Mouse (Mus musculus): ENCODE measurements around the gene Lin28a. TPM values are rescaled to one million over a fixed set of nuclear protein-coding genes. Genes with fewer than 3 reads are reported as not detected.

Lin28a gene
- not detected for polyA plus RNA-seq (2021)

- DNase-seq (ENCODE audit: low read depth, low spot score) (no peak), ATAC-seq (no peak)
- ChIA-PET POLR2A (no interaction called here), CTCF (no interaction called here)
- TF ChIP-seq CTCF (IDR thresholded peaks at IDR 0.05): no peak
- in situ Hi-C loops (cut with MboI; ENCODE audit: low pct_unique_long_range_greater_than_20kb): no loop called here
- peaks cover 17% of the 10 kb centered on the region for H3K27me3 ChIP-seq
These were observed at the start of gene Lin28a for GRCm38 (mm10) chr4:134018779-134019145. Lin28a (minus strand) TSS chr4:134018841.

GRCm38 (mm10) chr4:134067833-134068544, 49.3 kb upstream of the Lin28a start:
- POLR2A ChIA-PET: no interaction called here
- ATAC-seq (no peak), DNase-seq (ENCODE audit: low read depth, low spot score) (no peak)
- in situ Hi-C loops (cut with MboI; ENCODE audit: low pct_unique_long_range_greater_than_20kb): no loop called here
- CTCF ChIA-PET: no interaction called here
- H3K27me3 ChIP-seq: no peaks in the 10 kb centered on the region
- no peak for TF ChIP-seq CTCF (IDR thresholded peaks at IDR 0.05)

- ChIA-PET CTCF (no interaction called here), POLR2A (no interaction called here)
- ATAC-seq (no peak), DNase-seq (ENCODE audit: low read depth, low spot score) (no peak)
- no peaks in the 10 kb centered on the region for H3K27me3 ChIP-seq
- no peak for TF ChIP-seq CTCF (IDR thresholded peaks at IDR 0.05)
- in situ Hi-C loops (cut with MboI; ENCODE audit: low pct_unique_long_range_greater_than_20kb): no loop called here
These were observed 48.7 kb upstream of the Lin28a start for GRCm38 (mm10) chr4:134067383-134067782.

GRCm38 (mm10) chr4:134065431-134066004, 46.9 kb upstream of the Lin28a start:
- no peak for ATAC-seq
- POLR2A ChIA-PET: no interaction called here
- no peaks in the 10 kb centered on the region for H3K27me3 ChIP-seq

GRCm38 (mm10) chr4:134062561-134062960, 43.9 kb upstream of the Lin28a start:
- no peak for TF ChIP-seq CTCF (IDR thresholded peaks at IDR 0.05)
- DNase-seq (ENCODE audit: low read depth, low spot score) (no peak), ATAC-seq (no peak)
- no peaks in the 10 kb centered on the region for H3K27me3 ChIP-seq
- CTCF ChIA-PET: no interaction called here
- POLR2A ChIA-PET: no interaction called here
- in situ Hi-C loops (cut with MboI; ENCODE audit: low pct_unique_long_range_greater_than_20kb): no loop called here

More at GRCm38 (mm10) chr4:134065431-134066004, 46.9 kb upstream of the Lin28a start:
- CTCF ChIA-PET: interaction anchor here (1.4 kb wide), 1 partner anchor 22 kb away, joined by 3 read pairs; no protein-coding TSS in a partner anchor
- TF ChIP-seq CTCF (IDR thresholded peaks at IDR 0.05): no peak
- DNase-seq (ENCODE audit: low read depth, low spot score): no peak
- in situ Hi-C loops (cut with MboI; ENCODE audit: low pct_unique_long_range_greater_than_20kb): no loop called here

GRCm38 (mm10) chr4:134061944-134062446, 43.4 kb upstream of the Lin28a start:
- ATAC-seq (no peak), DNase-seq (ENCODE audit: low read depth, low spot score) (no peak)
- in situ Hi-C loops (cut with MboI; ENCODE audit: low pct_unique_long_range_greater_than_20kb): no loop called here
- ChIA-PET POLR2A (no interaction called here), CTCF (no interaction called here)
- no peak for TF ChIP-seq CTCF (IDR thresholded peaks at IDR 0.05)
- no peaks in the 10 kb centered on the region for H3K27me3 ChIP-seq

- POLR2A ChIA-PET: no interaction called here
- H3K27me3 ChIP-seq: no peaks in the 10 kb centered on the region
- CTCF ChIA-PET: no interaction called here
- in situ Hi-C loops (cut with MboI; ENCODE audit: low pct_unique_long_range_greater_than_20kb): no loop called here
- TF ChIP-seq CTCF (IDR thresholded peaks at IDR 0.05): no peak
- DNase-seq (ENCODE audit: low read depth, low spot score): no peak
- no peak for ATAC-seq
These were observed 42.7 kb upstream of the Lin28a start for GRCm38 (mm10) chr4:134061166-134061830.

GRCm38 (mm10) chr4:134060135-134060865, 41.7 kb upstream of the Lin28a start, which contains the start of gene Crybg2:
Crybg2 (plus strand) TSS chr4:134060815.
- ATAC-seq (no peak), DNase-seq (ENCODE audit: low read depth, low spot score) (no peak)
- POLR2A ChIA-PET: no interaction called here
- no peak for TF ChIP-seq CTCF (IDR thresholded peaks at IDR 0.05)
- CTCF ChIA-PET: no interaction called here
- H3K27me3 ChIP-seq: no peaks in the 10 kb centered on the region
- in situ Hi-C loops (cut with MboI; ENCODE audit: low pct_unique_long_range_greater_than_20kb): no loop called here

GRCm38 (mm10) chr4:134058908-134059307, 40.3 kb upstream of the Lin28a start:
- in situ Hi-C loops (cut with MboI; ENCODE audit: low pct_unique_long_range_greater_than_20kb): no loop called here
- TF ChIP-seq CTCF (IDR thresholded peaks at IDR 0.05): no peak
- ChIA-PET CTCF (no interaction called here), POLR2A (no interaction called here)
- ATAC-seq (no peak), DNase-seq (ENCODE audit: low read depth, low spot score) (no peak)
- H3K27me3 ChIP-seq: no peaks in the 10 kb centered on the region

GRCm38 (mm10) chr4:134058166-134058715, 39.6 kb upstream of the Lin28a start:
- no peaks in the 10 kb centered on the region for H3K27me3 ChIP-seq
- ChIA-PET CTCF (no interaction called here), POLR2A (no interaction called here)
- no peak for TF ChIP-seq CTCF (IDR thresholded peaks at IDR 0.05)
- ATAC-seq: no peak
- in situ Hi-C loops (cut with MboI; ENCODE audit: low pct_unique_long_range_greater_than_20kb): no loop called here
- DNase-seq (ENCODE audit: low read depth, low spot score): no peak
